ENCODE assay signal across 22 mouse cellular contexts in the genomic region with DNA sequence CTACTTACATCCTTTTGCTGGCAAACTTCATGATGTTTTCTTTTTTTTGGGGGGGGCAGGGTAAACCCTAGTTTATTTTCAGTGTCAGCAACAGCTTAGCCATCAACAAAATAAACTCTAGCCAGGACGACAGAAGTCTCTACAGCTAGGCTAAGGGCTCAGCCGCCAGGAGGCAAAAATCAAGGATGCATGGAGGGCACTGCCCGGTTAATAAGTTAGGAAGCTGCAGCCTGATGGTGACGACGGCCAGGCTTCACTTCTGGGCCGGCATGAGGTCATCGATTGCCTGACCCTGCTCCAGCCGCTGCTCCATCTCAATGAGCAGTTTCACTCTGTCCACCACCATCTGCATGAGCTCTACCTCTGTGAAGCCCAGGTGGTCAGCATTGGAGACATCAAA. TPM values are rescaled to one million over a fixed set of nuclear protein-coding genes. Genes with fewer than 3 reads are reported as not detected.
A peak's percentile ranks its signal among the peaks of the same experiment; 100 is the strongest.
DNase-seq lines count a peak whose midpoint lies in the region; ATAC-seq and TF ChIP-seq lines count a peak whose summit lies in the region.
"Had no signal": no experiment of that assay in that cellular context is flagged by ENCODE, and none has a peak within 500 bp of the region (broad histone marks: within the 10 kb centered on the region; RNA-seq: fewer than 3 reads in every experiment).

No protein-coding gene starts in this region.

- WGBS in kidney, embryonic 15.5 days: 76% methylated on average over 8 of the region's 8 CpGs

- no peak for TF ChIP-seq POLR2A in testis, adult 2 months (IDR thresholded peaks at IDR 0.05; ENCODE audit: control insufficient read depth, low read depth, low read length)

- no peak overlapping the region for H3K4me3 ChIP-seq in kidney, embryonic 15.5 days (replicated peaks)
- H3K4me3 ChIP-seq in testis, adult 2 months (ENCODE audit: control insufficient read depth, low read depth, low read length): peak overlapping the region; percentile 39
- H3K4me3 ChIP-seq: embryonic facial prominence, embryonic 12.5 days; forebrain, embryonic 15.5 days; heart, embryonic 10.5 days had no signal

- H3K9me3 ChIP-seq in kidney, embryonic 15.5 days (replicated peaks): no peaks in the 10 kb centered on the region
- H3K9me3 ChIP-seq: forebrain, embryonic 15.5 days; heart, embryonic 10.5 days had no signal

- no peak overlapping the region for H3K9ac ChIP-seq in kidney, embryonic 15.5 days
- H3K9ac ChIP-seq: embryonic facial prominence, embryonic 12.5 days; forebrain, embryonic 15.5 days had no signal

- H3K36me3 ChIP-seq in kidney, embryonic 15.5 days: no peaks in the 10 kb centered on the region
- H3K36me3 ChIP-seq in testis, adult 2 months (ENCODE audit: control insufficient read depth, insufficient read depth, low read length): no peaks in the 10 kb centered on the region
- H3K36me3 ChIP-seq: embryonic facial prominence, embryonic 12.5 days; forebrain, embryonic 15.5 days; G1E; heart, embryonic 10.5 days had no signal

- H3K4me2 ChIP-seq in kidney, embryonic 15.5 days: no peak overlapping the region
- H3K4me2 ChIP-seq: embryonic facial prominence, embryonic 12.5 days; forebrain, embryonic 15.5 days had no signal

- no peaks in the 10 kb centered on the region for H3K4me1 ChIP-seq in kidney, embryonic 15.5 days
- no peaks in the 10 kb centered on the region; the same call in 1 of the 2 replicates for H3K4me1 ChIP-seq in testis, adult 2 months (ENCODE audit: control insufficient read depth, insufficient read depth, low read length)
- H3K4me1 ChIP-seq: embryonic facial prominence, embryonic 12.5 days; forebrain, embryonic 15.5 days; heart, embryonic 10.5 days had no signal

- no peak for TF ChIP-seq CTCF in testis, adult 2 months (IDR thresholded peaks at IDR 0.05; ENCODE audit: control insufficient read depth, insufficient read depth, insufficient replicate concordance, low read depth, low read length)

- peak; percentile 29 for DNase-seq in kidney, adult 11 months
- no peak for DNase-seq in testis, postnatal 14 days (ENCODE audit: low spot score)
- peak; percentile 14 to 42 for DNase-seq in kidney, postnatal 25 days
- DNase-seq in right cerebral cortex, adult 2 months (ENCODE audit: low spot score in 2 of 2): no peak
- no peak for DNase-seq in cerebellum, adult 11-12 months
- DNase-seq: adrenal gland, adult 8-10 months; adrenal gland, postnatal 36 days; B cell, adult 2 months; cerebellum, adult 8-10 months; gastrocnemius, postnatal 10 days; heart, adult 18-20 months; heart, postnatal 10 days; heart, postnatal 4 days had no signal

- H3K27ac ChIP-seq in kidney, embryonic 15.5 days: no peak overlapping the region
- no peak overlapping the region for H3K27ac ChIP-seq in testis, adult 2 months (ENCODE audit: control insufficient read depth, insufficient read depth, low read depth, low read length)
- H3K27ac ChIP-seq: embryonic facial prominence, embryonic 12.5 days; forebrain, embryonic 15.5 days; heart, embryonic 10.5 days had no signal

- no peak; the same call in 1 of the 2 replicates for ATAC-seq in kidney, embryonic 15.5 days (replicated peaks; ENCODE audit: low FRiP score)
- ATAC-seq: CD4-positive, CD25-positive, alpha-beta regulatory T cell, adult 4 months; forebrain, embryonic 15.5 days had no signal

- H3K27me3 ChIP-seq in kidney, embryonic 15.5 days: no peaks in the 10 kb centered on the region
- H3K27me3 ChIP-seq in testis, adult 2 months (ENCODE audit: control insufficient read depth, insufficient read depth, low read length): no peaks in the 10 kb centered on the region
- H3K27me3 ChIP-seq: embryonic facial prominence, embryonic 12.5 days; forebrain, embryonic 15.5 days had no signal

RNA-seq across cellular contexts. Expression of a gene that starts 49.7 kb away (rescaled TPM):
- not detected in 2 replicates for polyA plus RNA-seq in kidney, embryonic 15.5 days (2015; fragmentation: Nextera tagmentation; extraction: Ambion mirVana)
- not detected in 2 replicates for polyA plus RNA-seq in testis, adult 2 months (2012; rRNA removed)
- polyA plus RNA-seq: CD4-positive, CD25-positive, alpha-beta regulatory T cell, adult 4 months; cortical plate, adult 2 months; embryonic facial prominence, embryonic 12.5 days; G1E; heart, embryonic 10.5 days; heart, embryonic 14.5 days had no signal

Comparison
In these comparisons a context has a peak if more than half of its experiments do, and no peak if none do; other contexts are left out.
1. DNase-seq: peak in kidney, adult 11 months (single experiment) and kidney, postnatal 25 days (2 of 2); none in testis, postnatal 14 days (single experiment), right cerebral cortex, adult 2 months (0 of 2) and cerebellum, adult 11-12 months (single experiment).